Mouse (Mus musculus): ENCODE results near the gene Fry. TPM values are rescaled to one million over a fixed set of nuclear protein-coding genes. Genes with fewer than 3 reads are reported as not detected.

Fry gene
- polyA plus RNA-seq, 1 experiment = 78.6 TPM

DNA sequence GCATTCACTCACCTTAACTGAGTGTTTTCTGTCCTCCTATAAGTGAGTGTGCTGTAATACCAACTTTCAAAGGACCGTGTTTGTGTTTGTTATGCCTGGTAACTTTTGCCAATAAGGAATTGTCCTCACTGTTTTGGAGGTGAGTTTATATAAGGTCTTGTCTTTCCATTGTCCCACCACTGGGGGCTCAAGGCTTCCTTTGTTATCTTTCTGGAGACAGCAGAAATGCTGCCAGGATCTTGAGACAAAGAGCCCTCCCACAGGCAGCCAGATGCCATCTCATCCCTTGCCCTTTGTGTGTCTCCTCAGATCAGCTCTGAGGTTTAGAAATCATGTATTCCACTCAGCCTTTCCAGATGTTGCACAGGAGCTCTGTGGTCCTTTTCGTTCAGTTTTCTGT, 194.8 kb downstream of the Fry start:
- Histone ChIP-seq H3K27ac (ENCODE audit: insufficient read depth, low read length) (no peak overlapping the region), H3K4me3 (ENCODE audit: insufficient read depth, low read length) (no peak overlapping the region), H3K4me1 (ENCODE audit: control insufficient read depth, insufficient read depth, low read length) (peaks cover 3% of the 10 kb centered on the region; the same call in 1 of the 2 replicates)
- TF ChIP-seq POLR2A (IDR thresholded peaks at IDR 0.05; ENCODE audit: extremely low read depth, insufficient read depth, low read length) (no peak), CTCF (IDR thresholded peaks at IDR 0.05; ENCODE audit: extremely low read depth, insufficient read depth, low read length) (no peak)

- Histone ChIP-seq H3K27ac (ENCODE audit: insufficient read depth, low read length) (no peak overlapping the region), H3K4me3 (ENCODE audit: insufficient read depth, low read length) (no peak overlapping the region), H3K4me1 (ENCODE audit: control insufficient read depth, insufficient read depth, low read length) (peaks cover 3% of the 10 kb centered on the region; the same call in 1 of the 2 replicates)
- no peak for TF ChIP-seq CTCF (IDR thresholded peaks at IDR 0.05; ENCODE audit: extremely low read depth, insufficient read depth, low read length)
Measured at GRCm38 (mm10) chr5:150314582-150314981, 196.1 kb downstream of the Fry start.

DNA sequence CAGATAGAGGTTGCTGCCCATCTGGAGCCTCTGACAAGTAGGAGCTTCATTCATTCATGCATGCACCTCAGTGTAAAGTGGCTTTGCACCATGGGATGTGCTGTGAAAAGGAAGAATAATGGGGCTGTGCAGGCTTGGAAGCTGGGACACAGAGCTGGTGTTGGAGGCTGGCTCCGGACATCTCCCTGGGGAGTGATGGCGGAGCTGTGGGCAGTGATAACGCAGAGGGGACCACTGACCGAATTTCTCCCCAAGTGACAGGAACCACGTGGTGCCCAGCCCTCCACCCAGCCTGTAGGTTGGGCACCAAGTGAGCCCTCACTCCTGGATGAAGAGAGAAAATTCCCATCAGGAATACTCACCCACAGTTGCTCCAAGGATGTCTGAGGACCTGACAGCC, 207.0 kb downstream of the Fry start:
- peaks cover 6% of the 10 kb centered on the region; the same call in 1 of the 2 replicates for H3K4me1 ChIP-seq (ENCODE audit: control insufficient read depth, insufficient read depth, low read length)
- H3K27ac ChIP-seq (ENCODE audit: insufficient read depth, low read length) = no peak overlapping the region
- H3K4me3 ChIP-seq (ENCODE audit: insufficient read depth, low read length) = no peak overlapping the region
- TF ChIP-seq CTCF (IDR thresholded peaks at IDR 0.05; ENCODE audit: extremely low read depth, insufficient read depth, low read length) (no peak), POLR2A (IDR thresholded peaks at IDR 0.05; ENCODE audit: extremely low read depth, insufficient read depth, low read length) (no peak)

DNA sequence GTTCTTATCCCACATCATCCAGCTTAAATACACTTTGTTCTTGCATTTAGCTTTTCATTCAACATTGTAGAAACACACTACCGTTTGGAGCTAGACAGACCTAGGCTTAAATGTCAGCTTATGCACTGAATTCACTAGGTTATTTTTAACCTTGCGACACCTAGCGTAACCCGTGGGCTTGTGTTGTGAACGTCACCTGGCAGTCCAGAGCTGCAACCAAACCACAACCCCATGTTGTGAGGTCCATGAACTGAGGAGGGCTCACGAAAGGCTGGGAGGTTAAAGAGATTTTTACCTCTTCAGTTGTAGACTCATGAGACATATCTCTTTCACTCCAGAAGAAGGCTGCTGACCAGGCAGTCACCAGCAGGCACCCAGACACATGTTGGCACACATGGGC, 210.2 kb downstream of the Fry start:
- H3K4me1 ChIP-seq (ENCODE audit: control insufficient read depth, insufficient read depth, low read length) = peaks cover 6% of the 10 kb centered on the region; the same call in 1 of the 2 replicates
- no peak overlapping the region for H3K4me3 ChIP-seq (ENCODE audit: insufficient read depth, low read length)
- no peak overlapping the region for H3K27ac ChIP-seq (ENCODE audit: insufficient read depth, low read length)
- no peak for TF ChIP-seq POLR2A (IDR thresholded peaks at IDR 0.05; ENCODE audit: extremely low read depth, insufficient read depth, low read length)
- TF ChIP-seq CTCF (IDR thresholded peaks at IDR 0.05; ENCODE audit: extremely low read depth, insufficient read depth, low read length) = no peak

DNA sequence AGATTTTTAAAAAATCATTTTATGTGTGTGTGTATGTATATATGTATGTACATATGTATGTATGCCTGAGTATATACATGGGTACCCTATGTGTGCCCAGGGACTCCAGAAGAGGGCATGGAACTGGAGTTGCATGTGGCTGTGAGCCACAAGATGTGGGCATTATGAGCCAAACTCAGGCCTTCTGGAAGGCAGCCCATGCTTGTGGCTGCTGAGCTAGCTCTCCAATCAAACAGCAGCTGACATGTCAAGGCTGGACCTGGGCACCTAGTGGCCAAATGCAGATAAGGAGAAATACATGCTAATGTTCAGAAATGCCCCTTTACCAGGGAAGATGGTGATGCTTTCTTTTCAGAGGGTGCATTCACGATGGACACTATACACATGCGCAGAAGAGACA, 213.4 kb downstream of the Fry start:
- no peak for TF ChIP-seq CTCF (IDR thresholded peaks at IDR 0.05; ENCODE audit: extremely low read depth, insufficient read depth, low read length)
- no peak for TF ChIP-seq POLR2A (IDR thresholded peaks at IDR 0.05; ENCODE audit: extremely low read depth, insufficient read depth, low read length)
- no peak overlapping the region for H3K27ac ChIP-seq (ENCODE audit: insufficient read depth, low read length)

DNA sequence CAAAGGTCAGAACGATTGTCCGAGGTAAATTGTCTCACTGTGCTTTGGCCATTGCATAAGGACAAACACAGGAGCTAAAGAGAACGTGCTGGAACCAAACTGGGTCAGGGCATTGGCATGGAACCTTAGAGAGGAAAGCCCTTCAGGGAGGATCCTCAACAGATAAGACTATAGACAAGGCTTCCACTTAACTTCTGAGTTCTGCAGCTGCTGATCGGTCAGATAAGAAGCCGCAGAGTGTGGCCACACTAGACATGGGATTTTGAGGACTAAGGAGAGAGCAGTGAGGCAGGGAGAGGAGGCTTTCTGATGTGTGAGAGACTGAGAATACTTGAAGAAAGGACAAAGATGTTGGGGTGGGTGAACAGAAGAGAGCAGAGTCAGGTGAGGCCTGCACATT, 214.4 kb downstream of the Fry start:
- peaks cover 6% of the 10 kb centered on the region; the same call in 1 of the 2 replicates for H3K4me1 ChIP-seq (ENCODE audit: control insufficient read depth, insufficient read depth, low read length)
- TF ChIP-seq CTCF (IDR thresholded peaks at IDR 0.05; ENCODE audit: extremely low read depth, insufficient read depth, low read length) = no peak
- no peak for TF ChIP-seq POLR2A (IDR thresholded peaks at IDR 0.05; ENCODE audit: extremely low read depth, insufficient read depth, low read length)
- H3K27ac ChIP-seq (ENCODE audit: insufficient read depth, low read length) = no peak overlapping the region
- no peak overlapping the region for H3K4me3 ChIP-seq (ENCODE audit: insufficient read depth, low read length)

More for the DNA sequence above, 213.4 kb downstream of the Fry start:
- H3K4me3 ChIP-seq (ENCODE audit: insufficient read depth, low read length) = no peak overlapping the region
- H3K4me1 ChIP-seq (ENCODE audit: control insufficient read depth, insufficient read depth, low read length) = peaks cover 6% of the 10 kb centered on the region; the same call in 1 of the 2 replicates

DNA sequence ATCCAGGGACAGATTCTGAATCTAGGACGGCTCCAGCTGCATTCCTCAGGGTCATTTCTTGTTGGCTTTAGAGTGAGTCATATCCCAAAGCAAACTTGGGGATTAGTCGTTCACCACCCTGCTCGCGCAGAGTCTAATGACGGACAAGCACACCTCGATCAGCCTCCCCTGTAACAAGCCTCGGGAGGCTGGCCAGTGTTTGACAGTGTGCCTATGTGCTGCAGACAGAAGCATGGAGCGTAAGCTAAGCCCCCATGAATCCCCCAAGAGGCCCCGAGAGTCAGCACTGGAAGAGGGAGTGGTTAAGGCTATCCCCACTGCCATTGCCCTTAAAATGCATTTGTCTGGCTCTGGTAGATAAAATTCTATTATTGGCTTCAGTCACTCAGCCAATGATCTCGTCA, 214.9 kb downstream of the Fry start:
- Histone ChIP-seq H3K4me3 (ENCODE audit: insufficient read depth, low read length) (no peak overlapping the region), H3K27ac (ENCODE audit: insufficient read depth, low read length) (no peak overlapping the region), H3K4me1 (ENCODE audit: control insufficient read depth, insufficient read depth, low read length) (peaks cover 4% of the 10 kb centered on the region; the same call in 1 of the 2 replicates)
- TF ChIP-seq POLR2A (IDR thresholded peaks at IDR 0.05; ENCODE audit: extremely low read depth, insufficient read depth, low read length) (no peak), CTCF (IDR thresholded peaks at IDR 0.05; ENCODE audit: extremely low read depth, insufficient read depth, low read length) (no peak)

GRCm38 (mm10) chr5:150336451-150336850, 218.0 kb downstream of the Fry start:
- Histone ChIP-seq H3K27ac (ENCODE audit: insufficient read depth, low read length) (no peak overlapping the region), H3K4me3 (ENCODE audit: insufficient read depth, low read length) (no peak overlapping the region), H3K4me1 (ENCODE audit: control insufficient read depth, insufficient read depth, low read length) (no peaks in the 10 kb centered on the region)
- TF ChIP-seq CTCF (IDR thresholded peaks at IDR 0.05; ENCODE audit: extremely low read depth, insufficient read depth, low read length) (no peak), POLR2A (IDR thresholded peaks at IDR 0.05; ENCODE audit: extremely low read depth, insufficient read depth, low read length) (no peak)

GRCm38 (mm10) chr5:150337696-150338095, 219.3 kb downstream of the Fry start:
- Histone ChIP-seq H3K4me3 (ENCODE audit: insufficient read depth, low read length) (no peak overlapping the region), H3K4me1 (ENCODE audit: control insufficient read depth, insufficient read depth, low read length) (no peaks in the 10 kb centered on the region), H3K27ac (ENCODE audit: insufficient read depth, low read length) (peak overlapping the region; percentile 9; the same call in 1 of the 2 replicates)
- TF ChIP-seq CTCF (IDR thresholded peaks at IDR 0.05; ENCODE audit: extremely low read depth, insufficient read depth, low read length) (no peak), POLR2A (IDR thresholded peaks at IDR 0.05; ENCODE audit: extremely low read depth, insufficient read depth, low read length) (no peak)

GRCm38 (mm10) chr5:150340944-150341343, 222.5 kb downstream of the Fry start:
- H3K4me3 ChIP-seq (ENCODE audit: insufficient read depth, low read length) = no peak overlapping the region
- H3K4me1 ChIP-seq (ENCODE audit: control insufficient read depth, insufficient read depth, low read length) = peaks cover 1% of the 10 kb centered on the region
- H3K27ac ChIP-seq (ENCODE audit: insufficient read depth, low read length) = no peak overlapping the region
- TF ChIP-seq POLR2A (IDR thresholded peaks at IDR 0.05; ENCODE audit: extremely low read depth, insufficient read depth, low read length) = no peak
- no peak for TF ChIP-seq CTCF (IDR thresholded peaks at IDR 0.05; ENCODE audit: extremely low read depth, insufficient read depth, low read length)
